Mouse (Mus musculus) right cerebral cortex, postnatal 36 days (tissue): Measurements from ENCODE around the gene Tbx3.

ENCODE experiments used
- DNase-seq, 2 experiments: peaks; one replicate each; pipeline ENCODE4 v3.0.0; 2022; ENCODE audit warnings: low spot score in 2 of 2, mixed read lengths in 1 of 2

Gene Tbx3

DNA sequence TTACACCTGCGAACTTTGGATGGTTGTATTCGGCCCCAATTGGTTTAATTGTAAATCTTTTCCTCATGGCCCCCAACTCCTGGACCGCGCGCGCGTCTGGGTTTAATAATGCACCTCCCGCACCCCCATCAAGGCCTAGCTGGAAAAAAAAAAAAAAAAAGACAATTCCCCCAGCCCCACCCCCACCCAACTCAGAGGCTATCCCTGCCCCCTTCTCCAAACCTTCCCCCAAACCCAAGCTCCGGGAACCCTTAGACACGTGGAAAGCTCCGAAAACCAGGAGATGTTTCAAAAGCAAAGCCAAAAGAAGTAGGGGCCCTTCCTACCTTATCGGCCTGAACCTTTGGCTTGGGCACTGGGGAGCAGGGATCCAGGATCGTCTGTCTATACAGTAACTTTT is 8.1 kb upstream of the Tbx3 start:
- DNase-seq: no peak

- no peak for DNase-seq
Measured at GRCm38 (mm10) chr5:119662731-119663130, 7.7 kb upstream of the Tbx3 start.

DNA sequence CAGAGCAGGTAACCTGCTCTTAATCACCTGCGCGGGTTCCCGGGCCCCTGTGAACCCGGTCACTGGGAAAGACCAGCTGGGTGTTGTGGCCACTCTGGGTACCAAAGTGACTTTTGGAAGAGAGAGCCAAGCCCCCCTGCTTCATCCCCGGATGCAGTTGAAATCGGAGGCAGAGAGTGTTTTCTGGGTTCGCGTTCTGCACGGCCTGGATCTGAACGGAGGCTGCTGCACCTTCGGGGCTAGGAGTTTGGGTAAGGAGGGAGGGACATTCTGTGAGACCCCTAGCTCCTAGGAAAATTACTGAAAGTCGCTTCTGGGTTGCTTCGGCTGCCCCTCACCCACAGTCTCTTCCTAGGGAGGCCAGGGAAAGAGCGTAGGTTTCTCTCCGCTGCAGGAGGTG is 7.2 kb upstream of the Tbx3 start:
- DNase-seq: no peak

DNA sequence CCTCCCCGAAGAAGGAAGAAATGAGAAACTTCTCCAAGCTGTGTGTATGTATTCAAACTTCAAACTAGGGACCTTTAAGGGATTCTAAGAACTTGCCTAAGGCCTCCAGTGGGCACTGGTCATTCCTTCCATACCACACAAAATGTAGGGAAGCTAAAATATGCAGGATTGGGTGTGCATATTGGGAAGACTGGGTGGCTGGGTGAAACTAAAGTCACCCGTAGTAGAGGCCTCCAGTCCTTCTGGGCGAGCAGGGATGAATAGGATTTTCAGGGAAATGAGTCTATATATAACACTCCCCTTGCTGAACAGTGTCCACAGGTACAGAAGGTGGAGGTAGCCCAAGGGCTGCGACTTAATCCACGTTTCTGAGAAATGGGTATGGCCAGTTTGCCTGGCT is 6.7 kb upstream of the Tbx3 start:
- no peak for DNase-seq

GRCm38 (mm10) chr5:119665739-119666138 is 4.7 kb upstream of the Tbx3 start:
- no peak for DNase-seq

GRCm38 (mm10) chr5:119667356-119667940 is 3.0 kb upstream of the Tbx3 start:
- DNase-seq: no peak

GRCm38 (mm10) chr5:119668191-119668912 is 2.1 kb upstream of the Tbx3 start:
- DNase-seq: no peak

GRCm38 (mm10) chr5:119668913-119669411 is 1.5 kb upstream of the Tbx3 start:
- no peak for DNase-seq

DNA sequence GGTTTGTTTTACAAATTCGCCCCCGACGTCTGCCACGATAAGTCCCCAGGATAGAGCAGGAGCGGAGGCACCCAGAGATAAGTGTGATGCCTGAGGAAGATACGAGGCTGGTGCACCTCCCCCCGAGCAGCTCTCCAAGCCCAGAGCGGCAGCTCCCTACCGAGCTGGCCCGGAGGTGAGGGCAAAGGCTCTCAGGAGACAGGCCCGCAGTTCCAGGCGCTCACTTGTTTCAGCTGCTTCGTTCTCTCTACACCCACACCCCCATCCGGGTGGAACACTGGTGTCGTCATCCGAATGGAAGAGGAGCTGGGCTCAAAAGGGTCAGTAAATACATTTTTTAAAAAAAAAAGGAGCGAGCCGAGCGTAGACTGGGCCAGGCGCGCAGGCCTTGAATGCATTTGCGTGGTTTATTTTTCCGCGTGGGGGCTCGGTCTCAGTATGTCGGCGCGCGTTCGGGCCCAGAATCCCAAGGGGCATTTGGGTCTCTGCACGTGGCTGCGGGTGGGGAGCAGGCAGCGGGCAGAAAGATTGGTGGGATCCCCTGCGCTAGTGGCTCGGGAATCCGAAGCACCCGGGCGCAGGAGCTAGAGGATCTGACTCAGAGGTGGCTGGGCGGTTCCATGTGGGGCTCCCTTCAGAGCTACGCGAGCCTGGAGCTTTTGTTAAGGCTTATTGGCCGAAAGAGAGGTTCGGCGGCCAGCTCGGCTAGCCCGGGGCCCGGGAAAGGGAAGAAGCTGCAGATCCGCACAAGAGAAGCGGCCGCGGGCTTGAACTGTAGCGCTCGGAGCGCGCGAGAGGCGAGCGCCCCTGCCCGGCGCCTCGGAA is 516 bp upstream of the Tbx3 start:
- no peak for DNase-seq

DNA sequence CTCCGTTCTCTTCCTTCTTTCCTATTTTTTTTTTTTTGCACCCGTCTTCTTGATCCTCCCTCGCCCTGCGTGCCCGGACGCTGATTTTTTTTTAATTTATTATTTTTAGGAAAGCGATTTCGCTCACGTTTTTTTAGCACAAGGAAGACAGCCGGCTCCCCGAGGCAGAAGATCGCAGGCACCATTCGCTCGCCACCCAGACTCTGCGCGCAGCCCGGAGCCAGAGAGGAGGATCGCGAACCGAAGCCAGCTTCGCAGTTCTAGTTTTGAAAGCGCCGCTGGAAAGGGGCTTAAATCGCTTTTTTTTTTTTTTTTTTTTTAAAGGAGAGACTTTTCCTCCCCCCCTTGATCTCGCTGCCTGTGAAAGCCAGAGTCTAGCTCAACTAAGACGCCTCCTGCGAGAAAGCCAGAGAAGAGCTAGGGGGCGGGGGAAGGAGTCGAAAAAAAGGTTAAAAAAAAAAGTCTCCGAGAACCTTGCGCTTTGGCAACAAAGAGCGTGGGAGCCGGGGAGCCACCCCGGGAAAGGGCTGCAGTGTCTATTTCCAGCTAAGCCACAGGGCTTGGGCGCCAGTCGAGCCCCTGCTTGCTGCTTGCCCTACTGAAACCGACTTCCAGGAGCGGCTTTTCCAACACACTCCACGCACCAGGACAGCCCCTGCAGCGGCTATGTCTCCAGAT is 794 bp downstream of the Tbx3 start:
- no peak for DNase-seq

DNA sequence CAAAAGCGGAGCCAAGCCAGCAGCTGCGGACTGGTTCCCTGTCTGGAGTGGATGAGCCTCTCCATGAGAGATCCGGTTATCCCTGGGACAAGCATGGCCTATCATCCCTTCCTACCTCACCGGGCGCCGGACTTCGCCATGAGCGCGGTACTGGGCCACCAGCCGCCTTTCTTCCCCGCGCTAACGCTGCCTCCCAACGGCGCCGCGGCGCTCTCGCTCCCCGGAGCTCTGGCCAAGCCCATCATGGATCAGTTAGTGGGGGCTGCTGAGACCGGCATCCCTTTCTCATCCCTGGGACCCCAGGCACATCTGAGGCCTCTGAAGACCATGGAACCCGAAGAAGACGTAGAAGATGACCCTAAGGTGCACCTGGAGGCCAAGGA is 1.5 kb downstream of the Tbx3 start:
- DNase-seq: no peak

GRCm38 (mm10) chr5:119672348-119672983 is 2.0 kb downstream of the Tbx3 start:
- DNase-seq: no peak

DNA sequence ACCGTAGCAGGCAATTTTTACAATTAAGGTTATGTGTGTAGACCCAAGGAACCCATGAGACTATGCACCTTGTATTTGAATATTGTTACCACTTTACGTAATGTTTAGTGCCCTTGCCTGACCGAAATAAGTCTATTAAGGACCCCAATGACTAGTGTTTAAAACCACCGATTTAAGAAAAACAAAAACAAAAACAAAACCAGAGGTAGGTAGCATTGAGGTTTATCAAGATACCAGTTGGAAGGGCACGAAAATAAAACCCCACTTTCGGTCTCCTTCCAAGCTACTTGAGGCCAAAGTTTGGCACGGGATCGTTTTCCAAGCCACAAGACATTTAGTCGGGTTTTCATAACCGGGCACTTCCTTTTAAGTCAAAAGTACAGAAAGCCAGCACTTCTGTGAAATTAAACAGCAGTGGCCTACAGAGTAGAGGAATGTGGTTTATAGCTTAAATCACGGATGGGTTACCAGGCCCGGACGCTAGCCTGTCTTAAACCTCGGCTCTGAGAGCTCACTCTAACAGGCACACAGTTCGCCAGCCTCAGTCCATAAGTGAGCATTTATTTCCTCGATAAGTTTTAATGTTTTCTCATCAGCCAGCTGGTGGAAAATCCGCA is 2.6 kb downstream of the Tbx3 start:
- no peak for DNase-seq

DNA sequence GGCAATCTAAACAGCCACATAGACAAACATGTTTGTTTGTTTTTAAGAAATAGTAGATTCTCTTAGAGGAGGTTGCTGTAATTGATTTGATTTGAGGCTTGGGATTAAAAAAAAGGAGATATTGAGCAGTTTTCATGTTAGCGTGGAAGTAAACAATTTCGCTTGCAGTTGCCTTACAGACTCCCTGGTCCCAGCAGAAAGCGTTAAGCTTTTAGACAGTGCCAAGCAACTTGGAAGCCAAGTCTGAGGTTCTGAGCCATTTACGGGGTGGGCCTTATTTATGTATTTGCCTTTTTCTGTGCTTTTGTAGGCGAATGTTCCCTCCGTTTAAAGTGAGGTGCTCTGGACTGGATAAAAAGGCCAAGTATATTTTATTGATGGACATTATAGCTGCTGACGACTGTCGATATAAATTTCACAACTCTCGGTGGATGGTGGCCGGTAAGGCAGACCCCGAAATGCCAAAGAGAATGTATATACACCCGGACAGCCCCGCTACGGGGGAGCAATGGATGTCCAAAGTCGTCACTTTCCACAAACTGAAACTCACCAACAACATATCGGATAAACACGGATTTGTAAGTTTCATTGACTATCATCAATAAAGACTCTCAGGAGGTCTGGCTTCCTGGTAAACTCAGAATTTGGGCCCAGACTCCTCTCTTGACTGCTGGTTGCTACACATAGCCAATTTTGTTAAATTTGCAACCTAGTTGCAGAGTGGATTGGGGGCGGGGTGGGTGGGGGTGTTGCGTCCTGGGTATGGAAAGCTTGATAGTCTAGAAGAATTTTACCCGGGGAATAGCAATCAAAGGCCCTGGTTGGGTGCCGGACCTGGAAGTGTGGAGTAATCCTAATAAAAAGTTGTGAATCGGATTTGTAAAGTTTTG is 3.5 kb downstream of the Tbx3 start:
- no peak for DNase-seq

DNA sequence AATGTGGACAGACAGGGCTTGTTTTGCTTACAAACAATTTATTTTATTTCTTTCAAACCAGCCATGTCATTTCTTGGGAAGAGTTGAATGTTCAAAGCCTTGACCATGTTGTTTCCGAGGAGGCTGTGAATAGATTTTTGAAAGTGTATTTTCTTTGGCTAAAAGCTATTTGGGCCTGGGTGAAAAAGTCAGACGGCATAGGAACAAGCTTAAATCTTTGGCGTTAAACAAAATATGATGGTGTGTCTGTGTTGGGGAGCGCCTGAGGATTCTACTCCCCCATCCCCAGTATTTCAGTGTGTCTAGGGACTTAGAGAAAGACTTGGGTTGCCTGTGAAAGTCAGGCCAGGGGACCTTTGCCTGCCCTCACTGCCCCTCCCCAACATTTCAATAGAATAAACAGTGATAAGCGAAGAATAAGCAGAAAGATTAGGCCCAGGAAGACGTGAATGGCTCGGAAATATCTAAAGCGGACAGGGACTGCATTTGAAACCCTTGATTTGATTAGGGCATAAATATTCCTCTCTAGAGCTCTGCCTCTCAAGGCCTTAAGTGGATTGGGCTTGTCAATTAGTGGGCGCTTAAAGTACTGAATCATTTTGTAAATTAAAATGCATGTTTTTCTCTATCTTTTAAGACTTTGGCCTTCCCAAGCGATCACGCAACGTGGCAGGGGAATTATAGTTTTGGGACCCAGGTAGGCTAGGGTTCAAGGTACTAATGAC is 4.3 kb downstream of the Tbx3 start:
- DNase-seq: no peak

GRCm38 (mm10) chr5:119676245-119676644 is 5.8 kb downstream of the Tbx3 start:
- DNase-seq: no peak

- no peak for DNase-seq
Measured at GRCm38 (mm10) chr5:119678516-119678915, 8.0 kb downstream of the Tbx3 start.

- DNase-seq: no peak
Measured at GRCm38 (mm10) chr5:119679084-119679483, 8.6 kb downstream of the Tbx3 start.

- DNase-seq: no peak
Measured at GRCm38 (mm10) chr5:119679614-119680328, 9.3 kb downstream of the Tbx3 start.
